Mouse (Mus musculus): ENCODE results near the gene Rpp38.

Rpp38 gene

GRCm38 (mm10) chr2:3332484-3333242 lies at the start of gene Rpp38:
TSS of gene Rpp38 (minus strand) at chr2:3332643.
- peak; percentile 99 for DNase-seq

- no peak for DNase-seq
Observed at GRCm38 (mm10) chr2:3365127-3365526, 32.7 kb upstream of the Rpp38 start.

GRCm38 (mm10) chr2:3361067-3361466 lies 28.6 kb upstream of the Rpp38 start:
- DNase-seq = no peak

- DNase-seq = no peak
Observed at GRCm38 (mm10) chr2:3357887-3358286, 25.4 kb upstream of the Rpp38 start.

GRCm38 (mm10) chr2:3356311-3356710 lies 23.9 kb upstream of the Rpp38 start:
- DNase-seq = no peak

GRCm38 (mm10) chr2:3355793-3356192 lies 23.4 kb upstream of the Rpp38 start:
- DNase-seq = no peak

GRCm38 (mm10) chr2:3353160-3353559 lies 20.7 kb upstream of the Rpp38 start:
- DNase-seq = no peak

- no peak for DNase-seq
Observed at GRCm38 (mm10) chr2:3348919-3349318, 16.5 kb upstream of the Rpp38 start.

GRCm38 (mm10) chr2:3348422-3348821 lies 16.0 kb upstream of the Rpp38 start:
- no peak for DNase-seq

GRCm38 (mm10) chr2:3335611-3336301 lies 3.3 kb upstream of the Rpp38 start, which contains the start of gene Acbd7:
TSS of gene Acbd7 (plus strand) at chr2:3336168.
- DNase-seq = peak; percentile 57

GRCm38 (mm10) chr2:3333761-3334160 lies 1.3 kb upstream of the Rpp38 start:
- peak; percentile 14 for DNase-seq

GRCm38 (mm10) chr2:3332056-3332455 lies 387 bp downstream of the Rpp38 start:
- DNase-seq = no peak

- DNase-seq = peak; percentile 41
Observed at GRCm38 (mm10) chr2:3331071-3331703, 1.3 kb downstream of the Rpp38 start.

- peak; percentile 59 for DNase-seq
Observed at GRCm38 (mm10) chr2:3327351-3327750, 5.1 kb downstream of the Rpp38 start.

GRCm38 (mm10) chr2:3326547-3326946 lies 5.9 kb downstream of the Rpp38 start:
- no peak for DNase-seq

GRCm38 (mm10) chr2:3324381-3325130 lies 7.9 kb downstream of the Rpp38 start:
- DNase-seq = no peak

GRCm38 (mm10) chr2:3323132-3323531 lies 9.3 kb downstream of the Rpp38 start:
- DNase-seq = no peak

- peak; percentile 77 for DNase-seq
Observed at GRCm38 (mm10) chr2:3305426-3306025, 26.9 kb downstream of the Rpp38 start.

- no peak for DNase-seq
Observed at GRCm38 (mm10) chr2:3295826-3296225, 36.6 kb downstream of the Rpp38 start.

GRCm38 (mm10) chr2:3292170-3292569 lies 40.3 kb downstream of the Rpp38 start:
- no peak for DNase-seq

- DNase-seq = no peak
Observed at GRCm38 (mm10) chr2:3289581-3289980, 42.9 kb downstream of the Rpp38 start.

- DNase-seq = no peak
Observed at GRCm38 (mm10) chr2:3286243-3286642, 46.2 kb downstream of the Rpp38 start.

- DNase-seq = no peak
Observed at GRCm38 (mm10) chr2:3285709-3286108, 46.7 kb downstream of the Rpp38 start.

All from cerebellum, adult 11-12 months (tissue).